Mouse (Mus musculus): ENCODE results near the gene Sept1. TPM values are rescaled to one million over a fixed set of nuclear protein-coding genes. Genes with fewer than 3 reads are reported as not detected.
"Not testable (repeated sequence)": the region's sequence is repeated elsewhere in the genome, so short reads cannot be mapped to it uniquely, and the experiment has no call there.

Gene Sept1
- polyA plus RNA-seq, 1 experiment from 2014 or later = 30.3 TPM

DNA sequence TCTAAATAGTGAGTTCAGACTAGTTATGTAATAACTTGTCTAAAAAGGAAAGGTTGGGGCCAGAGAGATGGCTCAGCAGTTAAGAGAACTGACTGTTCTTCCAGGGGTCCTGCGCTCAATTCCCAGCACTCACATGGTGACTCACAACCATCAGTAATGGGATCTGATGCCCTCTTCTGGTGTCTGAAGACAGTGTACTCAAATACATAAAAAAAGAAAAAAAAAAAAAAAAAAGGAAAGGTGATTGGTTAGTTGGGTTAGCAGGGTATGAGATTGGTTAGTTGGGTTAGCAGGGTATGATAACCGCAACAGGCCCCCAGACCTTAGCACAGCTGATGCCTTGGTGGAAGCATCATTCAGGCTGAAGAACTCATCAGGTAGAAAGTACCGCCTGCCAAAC, 30.6 kb upstream of the Sept1 start:
- H3K27ac ChIP-seq = no peak overlapping the region
- H3K27me3 ChIP-seq (ENCODE audit: poor library complexity, severe bottlenecking) = no peaks in the 10 kb centered on the region
- H3K36me3 ChIP-seq (replicated peaks) = peaks cover 11% of the 10 kb centered on the region
- 91% methylated on average over 3 of the region's 3 CpGs for WGBS
- peaks cover 24% of the 10 kb centered on the region for H3K4me1 ChIP-seq
- DNase-seq (ENCODE audit: extremely low spot score, low spot score) = no peak
- no peak overlapping the region for H3K4me3 ChIP-seq
- 0 out of 2 replicates have a peak, but pooled peaks cover 3% of the 10 kb centered on the region for H3K9me3 ChIP-seq

DNA sequence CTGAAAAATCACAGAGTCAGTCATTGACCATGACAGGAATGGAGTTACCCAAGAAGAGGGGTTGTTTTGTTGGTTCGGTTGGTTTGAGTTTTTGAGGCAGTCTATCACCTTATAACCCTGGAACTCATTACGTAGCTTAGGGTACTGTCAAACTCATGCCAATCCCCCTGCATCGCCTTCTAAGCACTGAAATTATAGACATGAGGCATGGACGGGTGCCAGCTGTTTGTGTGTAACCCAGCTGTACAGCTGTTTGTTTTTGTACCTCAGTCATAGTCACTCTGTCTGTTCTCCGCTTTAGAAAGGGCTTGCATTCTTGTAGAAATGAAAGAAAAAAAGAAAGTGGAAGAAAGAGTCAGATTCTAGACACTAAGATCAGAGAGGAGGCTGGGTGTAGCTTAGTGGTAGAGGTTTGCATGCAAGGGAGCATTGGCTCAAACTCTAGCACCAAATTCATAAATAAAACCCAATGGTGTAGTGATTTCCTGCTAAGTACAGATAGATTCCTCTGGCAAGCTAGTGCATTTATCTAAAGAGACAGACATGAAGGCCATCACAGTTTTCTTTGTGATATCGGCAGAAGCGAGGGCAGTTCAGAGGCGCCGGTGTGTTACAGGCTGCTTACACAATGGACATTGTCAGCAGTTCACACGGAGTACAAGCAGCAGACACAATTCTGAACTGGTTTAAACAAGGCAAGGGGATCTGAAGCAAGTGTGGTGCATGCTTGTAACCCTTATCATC, 29.5 kb upstream of the Sept1 start:
- Histone ChIP-seq H3K36me3 (replicated peaks) (peaks cover 19% of the 10 kb centered on the region), H3K9me3 (no peaks in the 10 kb centered on the region), H3K27me3 (ENCODE audit: poor library complexity, severe bottlenecking) (no peaks in the 10 kb centered on the region), H3K27ac (no peak overlapping the region), H3K4me1 (peaks cover 24% of the 10 kb centered on the region), H3K4me3 (no peak overlapping the region)
- no peak for DNase-seq (ENCODE audit: extremely low spot score, low spot score)
- 86% methylated on average over 10 of the region's 10 CpGs for WGBS

DNA sequence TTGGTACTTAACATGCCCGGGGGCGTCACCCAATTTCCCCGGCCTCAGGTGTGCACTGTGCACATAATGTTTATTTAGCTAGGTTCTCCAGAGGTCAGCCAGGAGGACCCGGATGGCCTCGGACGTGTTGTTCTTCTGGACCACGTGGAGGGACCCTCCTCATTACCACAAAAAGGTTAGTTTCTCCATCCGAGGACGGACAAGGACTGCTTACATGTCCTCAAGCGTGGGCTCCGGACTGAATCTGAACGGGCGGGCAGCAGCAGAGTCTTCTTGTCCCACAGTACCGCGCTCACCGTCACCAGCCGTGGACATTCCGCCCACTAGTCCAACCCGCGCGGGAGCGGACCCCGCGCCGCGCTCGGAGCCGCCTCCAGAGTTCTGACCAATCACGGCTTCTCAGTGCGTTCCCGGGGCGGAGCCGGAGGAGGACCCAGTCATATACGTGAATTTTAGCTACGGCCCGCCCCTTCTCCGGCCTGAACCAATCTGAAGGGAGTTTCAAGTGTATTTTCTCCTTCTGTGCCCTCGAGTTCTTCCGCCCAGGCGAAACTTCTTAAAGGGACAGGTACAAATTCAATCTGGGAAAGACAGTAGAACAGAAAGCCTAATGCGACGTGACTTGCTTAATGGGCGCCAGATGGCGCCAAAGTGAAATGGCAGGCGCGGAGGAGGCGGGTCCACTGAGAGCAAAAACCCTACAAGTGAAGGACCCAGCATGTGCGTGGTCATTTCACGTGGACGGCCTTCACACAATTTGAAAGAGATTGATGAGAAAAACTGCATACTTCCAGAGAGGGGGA, 27.6 kb upstream of the Sept1 start, which contains the start of gene Dctpp1:
Gene Dctpp1 (minus strand): TSS at position 401 of the 803 bp plus-strand sequence.
- Histone ChIP-seq H3K27ac (peak within 1 kb of the TSS; percentile 89), H3K9me3 (no peaks in the 10 kb centered on the region), H3K27me3 (ENCODE audit: poor library complexity, severe bottlenecking) (no peaks in the 10 kb centered on the region), H3K4me3 (peak within 1 kb of the TSS; percentile 79), H3K4me1 (peaks cover 25% of the 10 kb centered on the region), H3K36me3 (replicated peaks) (peaks cover 38% of the 10 kb centered on the region)
- WGBS = under 1% methylated on average over 50 of the region's 50 CpGs
- peak; percentile 99 for DNase-seq (ENCODE audit: extremely low spot score, low spot score)

DNA sequence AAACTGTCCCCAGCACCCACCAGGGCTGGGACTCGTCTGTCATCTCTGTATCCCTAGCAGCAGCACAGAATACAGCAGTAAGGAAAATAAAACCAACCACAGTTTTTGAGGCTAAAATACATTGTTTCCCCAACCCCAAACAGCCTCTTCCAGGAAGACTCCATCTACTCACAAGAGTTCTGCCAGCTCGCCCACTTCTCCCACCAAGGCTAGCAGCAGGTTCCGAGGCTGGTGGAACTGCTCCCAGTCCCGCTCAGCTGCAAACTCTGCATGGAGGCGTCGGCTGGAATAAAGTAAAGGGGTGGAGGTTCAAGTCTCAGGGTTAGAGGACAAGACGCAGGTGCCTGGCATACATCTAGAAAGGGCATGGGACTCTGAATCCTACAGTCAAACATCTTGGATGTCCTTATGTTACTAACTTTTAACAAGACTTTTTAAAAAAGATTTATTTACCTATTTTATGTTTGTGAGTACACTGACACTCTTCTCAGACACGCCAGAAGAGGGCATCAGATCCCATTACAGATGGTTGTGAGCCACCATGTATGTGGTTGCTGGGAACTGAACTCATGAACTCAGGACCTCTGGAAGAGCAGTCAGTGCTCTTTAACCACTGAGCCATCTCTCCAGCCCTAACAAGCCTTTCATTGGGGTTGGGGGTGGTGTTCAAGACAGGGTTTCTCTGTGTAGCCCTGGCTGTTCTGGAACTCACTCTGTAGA, 26.4 kb upstream of the Sept1 start:
- WGBS = 76% methylated on average over 8 of the region's 8 CpGs
- Histone ChIP-seq H3K27ac (peak overlapping the region; percentile 89; the same call in 1 of the 2 replicates), H3K4me1 (peaks cover 37% of the 10 kb centered on the region), H3K27me3 (ENCODE audit: poor library complexity, severe bottlenecking) (no peaks in the 10 kb centered on the region), H3K36me3 (replicated peaks) (peaks cover 39% of the 10 kb centered on the region), H3K9me3 (no peaks in the 10 kb centered on the region), H3K4me3 (peak overlapping the region; percentile 79)
- DNase-seq (ENCODE audit: extremely low spot score, low spot score) = no peak

DNA sequence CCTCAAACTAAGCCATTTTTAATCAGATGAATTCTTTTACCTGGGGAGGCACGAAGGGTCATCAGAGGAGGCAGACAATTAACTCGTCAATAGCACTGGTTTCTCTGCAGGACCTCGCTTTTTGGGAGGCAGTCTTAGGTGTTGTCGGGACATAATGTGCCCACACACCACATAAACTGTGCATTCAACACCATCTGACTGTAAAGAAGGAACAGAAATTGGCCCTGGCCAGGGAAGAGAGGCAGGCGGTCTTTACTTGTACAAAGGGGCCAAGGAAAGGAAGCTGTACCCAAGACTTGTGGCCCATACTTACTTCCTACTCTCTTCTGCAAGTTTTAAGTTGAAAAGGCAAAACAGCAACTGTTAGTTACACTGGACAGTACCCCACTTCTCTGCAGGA, 23.6 kb upstream of the Sept1 start:
- Histone ChIP-seq H3K27me3 (ENCODE audit: poor library complexity, severe bottlenecking) (no peaks in the 10 kb centered on the region), H3K9me3 (no peaks in the 10 kb centered on the region), H3K27ac (no peak overlapping the region), H3K4me3 (no peak overlapping the region), H3K36me3 (replicated peaks) (peaks cover 47% of the 10 kb centered on the region), H3K4me1 (peaks cover 46% of the 10 kb centered on the region)
- no peak for DNase-seq (ENCODE audit: extremely low spot score, low spot score)
- 91% methylated on average over 5 of the region's 5 CpGs for WGBS

DNA sequence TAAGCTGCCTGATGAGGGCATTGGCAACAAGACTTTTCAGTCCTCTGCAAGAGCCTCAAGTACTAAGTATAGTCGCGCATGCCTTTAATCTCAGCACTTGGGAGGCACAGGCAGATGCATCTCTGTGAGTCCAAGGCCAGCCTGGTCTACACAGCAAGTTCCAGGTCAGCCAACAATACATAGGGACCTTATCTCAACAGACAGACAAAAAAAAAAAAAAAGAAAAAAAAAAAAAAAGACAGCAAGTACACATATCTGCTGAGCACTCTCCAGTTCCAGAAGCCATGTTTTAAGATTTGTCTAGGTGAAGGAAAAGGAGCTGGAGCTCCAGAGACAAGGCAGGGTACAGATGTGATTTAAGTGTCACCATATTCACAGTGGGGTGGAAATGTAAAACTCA, 23.0 kb upstream of the Sept1 start:
- Histone ChIP-seq H3K36me3 (replicated peaks) (peaks cover 52% of the 10 kb centered on the region), H3K9me3 (no peaks in the 10 kb centered on the region), H3K4me1 (peaks cover 41% of the 10 kb centered on the region), H3K4me3 (no peak overlapping the region), H3K27me3 (ENCODE audit: poor library complexity, severe bottlenecking) (no peaks in the 10 kb centered on the region), H3K27ac (no peak overlapping the region)
- no peak for DNase-seq (ENCODE audit: extremely low spot score, low spot score)
- WGBS = 97% methylated on average over 2 of the region's 2 CpGs

DNA sequence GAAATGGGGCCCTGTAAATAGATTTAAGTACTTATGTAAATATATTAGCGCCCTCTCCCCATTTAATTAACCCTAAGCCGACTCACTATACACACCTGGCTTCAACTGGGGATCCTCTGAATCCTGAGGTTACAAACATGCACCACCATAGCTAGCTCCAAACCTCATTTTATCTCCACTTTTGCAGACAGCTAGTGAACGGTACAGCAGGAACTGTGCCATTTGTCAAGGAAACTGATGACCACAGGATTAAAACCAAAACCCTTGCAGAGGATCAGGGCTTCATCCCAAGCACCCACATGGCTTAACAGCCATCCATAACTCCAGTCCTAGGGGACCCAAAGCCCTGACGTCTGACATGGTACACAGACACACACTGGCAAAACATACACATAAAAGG, 22.1 kb upstream of the Sept1 start:
- peak overlapping the region; percentile 92 for H3K27ac ChIP-seq
- H3K4me1 ChIP-seq = peaks cover 37% of the 10 kb centered on the region
- no peak for DNase-seq (ENCODE audit: extremely low spot score, low spot score)
- H3K9me3 ChIP-seq = no peaks in the 10 kb centered on the region
- H3K36me3 ChIP-seq (replicated peaks) = peaks cover 58% of the 10 kb centered on the region
- 38% methylated on average over 4 of the region's 4 CpGs for WGBS
- peak overlapping the region; percentile 59 for H3K4me3 ChIP-seq
- H3K27me3 ChIP-seq (ENCODE audit: poor library complexity, severe bottlenecking) = no peaks in the 10 kb centered on the region

DNA sequence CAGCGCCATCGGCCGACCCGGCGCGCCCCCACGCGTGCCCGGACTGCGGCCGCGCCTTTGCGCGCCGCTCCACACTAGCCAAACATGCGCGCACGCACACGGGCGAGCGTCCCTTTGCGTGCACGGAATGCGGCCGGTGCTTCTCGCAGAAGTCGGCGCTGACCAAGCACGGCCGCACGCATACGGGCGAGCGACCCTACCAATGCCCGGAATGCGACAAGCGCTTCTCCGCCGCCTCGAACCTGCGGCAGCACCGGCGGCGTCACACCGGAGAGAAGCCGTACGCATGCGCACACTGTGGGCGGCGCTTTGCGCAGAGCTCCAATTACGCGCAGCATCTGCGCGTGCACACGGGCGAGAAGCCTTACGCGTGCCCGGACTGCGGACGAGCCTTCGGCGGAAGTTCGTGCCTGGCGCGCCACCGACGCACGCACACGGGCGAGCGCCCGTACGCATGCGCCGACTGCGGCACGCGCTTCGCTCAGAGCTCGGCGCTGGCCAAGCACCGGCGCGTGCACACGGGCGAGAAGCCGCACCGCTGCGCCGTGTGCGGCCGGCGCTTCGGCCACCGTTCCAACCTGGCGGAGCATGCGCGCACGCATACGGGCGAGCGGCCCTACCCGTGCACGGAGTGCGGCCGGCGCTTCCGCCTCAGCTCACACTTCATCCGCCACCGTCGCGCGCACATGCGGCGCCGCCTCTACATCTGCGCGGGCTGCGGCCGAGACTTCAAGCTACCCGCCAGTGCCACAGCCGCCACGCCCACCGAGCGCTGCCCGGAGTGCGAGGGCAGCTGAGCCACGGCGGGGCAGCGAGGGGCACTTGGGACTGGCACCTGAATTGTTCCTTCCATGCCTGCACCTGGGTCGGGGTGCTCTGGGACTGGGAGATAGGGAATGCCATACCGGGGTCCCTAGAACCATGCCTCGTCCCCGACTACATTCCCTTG, 21.2 kb upstream of the Sept1 start:
- H3K27ac ChIP-seq = peak overlapping the region; percentile 92
- peaks cover 28% of the 10 kb centered on the region for H3K4me1 ChIP-seq
- WGBS = under 1% methylated on average over 136 of the region's 136 CpGs
- H3K9me3 ChIP-seq = no peaks in the 10 kb centered on the region
- DNase-seq (ENCODE audit: extremely low spot score, low spot score) = peak; percentile 90
- no peaks in the 10 kb centered on the region for H3K27me3 ChIP-seq (ENCODE audit: poor library complexity, severe bottlenecking)
- peak overlapping the region; percentile 59 for H3K4me3 ChIP-seq
- H3K36me3 ChIP-seq (replicated peaks) = peaks cover 65% of the 10 kb centered on the region

DNA sequence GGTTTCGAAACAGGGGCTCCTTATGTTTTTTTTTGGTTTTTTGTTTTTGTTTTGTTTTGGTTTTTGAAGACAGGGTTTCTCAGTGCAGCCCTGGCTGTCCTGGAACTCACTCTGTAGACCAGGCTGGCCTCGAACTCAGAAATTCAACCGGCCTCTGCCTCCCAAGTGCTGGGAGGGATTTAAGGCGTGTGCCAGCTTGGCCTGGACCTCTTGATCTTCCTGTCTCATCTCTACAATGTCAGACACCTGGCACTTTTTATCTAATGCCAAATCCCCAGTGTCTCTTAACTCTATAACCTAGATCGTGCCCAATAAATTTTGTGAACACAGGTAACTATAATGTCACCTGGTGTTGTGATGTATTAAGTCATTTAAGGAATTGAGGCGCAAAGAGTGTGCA, 20.4 kb upstream of the Sept1 start:
- H3K27me3 ChIP-seq (ENCODE audit: poor library complexity, severe bottlenecking) = no peaks in the 10 kb centered on the region
- peaks cover 65% of the 10 kb centered on the region for H3K36me3 ChIP-seq (replicated peaks)
- WGBS = 79% methylated on average over 6 of the region's 6 CpGs
- no peak for DNase-seq (ENCODE audit: extremely low spot score, low spot score)
- peak overlapping the region; percentile 92 for H3K27ac ChIP-seq
- peaks cover 22% of the 10 kb centered on the region for H3K4me1 ChIP-seq
- H3K4me3 ChIP-seq = peak overlapping the region; percentile 59
- H3K9me3 ChIP-seq = no peaks in the 10 kb centered on the region

DNA sequence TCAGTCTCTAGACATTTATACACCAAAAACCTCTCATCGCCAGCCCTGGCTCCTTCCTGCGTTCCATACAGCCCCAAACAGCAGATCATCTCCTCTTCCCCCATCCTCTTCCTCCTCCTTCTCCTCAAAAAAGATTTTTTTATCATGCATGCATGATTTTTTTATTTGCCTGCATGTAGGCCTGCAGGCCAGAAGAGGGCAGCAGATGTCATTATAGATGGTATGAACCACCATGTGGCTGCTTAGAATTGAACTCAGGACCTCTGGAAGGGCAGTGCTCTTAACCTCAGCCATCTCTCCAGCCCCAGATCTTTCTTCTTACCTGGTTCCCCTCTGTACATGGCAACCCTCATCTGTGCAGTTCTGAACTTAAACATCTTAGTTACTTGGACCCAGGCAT, 19.5 kb upstream of the Sept1 start:
- no peak for DNase-seq (ENCODE audit: extremely low spot score, low spot score)
- WGBS = 89% methylated on average over 2 of the region's 2 CpGs
- Histone ChIP-seq H3K4me1 (peaks cover 22% of the 10 kb centered on the region), H3K36me3 (replicated peaks) (peaks cover 65% of the 10 kb centered on the region), H3K27ac (no peak overlapping the region), H3K9me3 (no peaks in the 10 kb centered on the region), H3K27me3 (ENCODE audit: poor library complexity, severe bottlenecking) (no peaks in the 10 kb centered on the region), H3K4me3 (no peak overlapping the region)

DNA sequence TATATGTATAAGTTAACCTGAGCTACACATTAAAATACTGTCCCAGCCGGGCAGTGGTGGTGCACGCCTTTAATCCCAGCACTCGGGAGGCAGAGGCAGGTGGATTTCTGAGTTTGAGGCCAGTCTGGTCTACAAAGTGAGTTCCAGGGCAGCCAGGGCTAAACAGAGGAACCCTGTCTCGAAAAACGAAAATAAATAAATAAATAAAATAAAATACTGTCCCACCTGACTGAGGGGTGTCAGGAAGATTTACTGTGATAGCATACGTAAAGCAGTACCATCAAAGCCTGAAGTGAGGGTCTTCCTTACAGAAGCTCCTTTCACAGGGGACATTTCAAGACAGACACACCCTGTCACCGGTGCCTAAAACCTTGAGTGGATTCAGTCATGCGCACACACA, 17.6 kb upstream of the Sept1 start:
- peaks cover 65% of the 10 kb centered on the region for H3K36me3 ChIP-seq (replicated peaks)
- H3K4me3 ChIP-seq = not testable (repeated sequence)
- 93% methylated on average over 8 of the region's 8 CpGs for WGBS

More for the DNA sequence above, 17.6 kb upstream of the Sept1 start:
- DNase-seq (ENCODE audit: extremely low spot score, low spot score); H3K27ac ChIP-seq; H3K9me3 ChIP-seq; H3K27me3 ChIP-seq (ENCODE audit: poor library complexity, severe bottlenecking): not testable (repeated sequence)
- H3K4me1 ChIP-seq = peaks cover 37% of the 10 kb centered on the region
